Mouse (Mus musculus): Measurements from ENCODE around the gene Fam71e2. TPM values are rescaled to one million over a fixed set of nuclear protein-coding genes. Genes with fewer than 3 reads are reported as not detected.

The Fam71e2 gene
- polyA plus RNA-seq, 1 experiment from 2014 or later = not detected

DNA sequence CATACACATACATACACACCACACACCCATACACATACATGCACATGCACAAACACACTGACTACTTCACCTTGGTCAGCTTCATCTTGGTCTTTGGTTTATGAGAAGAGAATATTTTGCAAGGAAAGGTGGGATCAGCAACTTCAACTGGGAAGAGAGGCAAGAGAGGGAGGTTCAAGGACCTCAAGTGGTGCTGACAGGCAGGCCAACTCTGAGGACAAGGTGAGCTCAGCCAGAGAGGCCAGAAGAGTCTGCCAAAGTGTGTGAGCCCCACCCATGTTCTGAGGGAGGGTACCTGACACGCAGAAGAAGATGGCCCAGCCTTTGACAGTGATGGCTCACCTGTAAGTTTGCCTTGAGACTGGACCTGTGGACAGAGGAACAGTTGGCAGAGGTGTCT is 11.4 kb downstream of the Fam71e2 start:
- Histone ChIP-seq H3K27me3 (ENCODE audit: control insufficient read depth, insufficient read depth, low read depth, low read length) (no peaks in the 10 kb centered on the region), H3K36me3 (ENCODE audit: control insufficient read depth, insufficient read depth, low read length) (no peaks in the 10 kb centered on the region), H3K27ac (ENCODE audit: low read length) (no peak overlapping the region), H3K4me2 (ENCODE audit: low read length) (no peak overlapping the region), H3K9me3 (replicated peaks; ENCODE audit: control insufficient read depth, low read length, poor library complexity, severe bottlenecking) (no peaks in the 10 kb centered on the region), H3K9ac (ENCODE audit: low read depth, low read length) (no peak overlapping the region), H3K4me3 (ENCODE audit: low read depth, low read length) (no peak overlapping the region), H3K4me1 (ENCODE audit: control insufficient read depth, insufficient read depth, low read length) (no peaks in the 10 kb centered on the region)
- 53% methylated on average over 1 of the region's 1 CpGs for WGBS
- ATAC-seq = no peak

DNA sequence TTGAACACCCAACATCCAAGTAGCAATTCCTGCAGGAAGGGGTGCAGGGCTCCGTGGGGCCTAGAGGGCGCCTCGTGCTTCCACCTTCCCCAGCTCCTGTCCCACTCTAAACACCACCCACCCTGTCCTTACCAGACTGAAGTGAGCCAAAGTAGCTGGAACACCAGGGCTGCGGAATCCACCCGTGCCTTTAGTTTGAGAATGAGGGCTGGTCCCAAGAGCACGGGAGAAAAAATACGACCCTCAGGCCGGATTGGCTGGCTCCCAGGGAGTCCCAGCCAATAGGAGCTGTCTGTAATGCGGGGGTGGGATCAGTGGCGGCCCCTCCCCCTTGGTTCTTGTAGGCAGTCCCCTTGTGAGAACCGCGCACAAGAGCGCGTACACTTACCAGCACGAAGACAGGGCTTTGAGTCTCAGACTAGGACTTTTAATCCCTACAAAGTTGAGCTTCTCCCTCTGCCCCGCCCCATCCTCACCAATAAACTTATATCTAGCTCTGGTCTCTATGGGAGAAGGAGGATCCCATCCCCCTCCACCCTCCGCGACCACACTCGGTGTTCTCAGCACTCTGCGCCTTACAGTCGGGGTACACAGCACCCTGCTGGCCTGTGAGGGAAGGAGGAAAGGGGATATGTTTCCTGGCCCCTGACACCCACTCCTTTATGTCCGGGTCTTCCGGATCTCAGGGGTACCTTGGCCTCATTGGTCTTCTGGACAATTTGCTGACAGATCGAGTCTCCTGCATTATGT is 18.1 kb downstream of the Fam71e2 start, which contains the start of gene Cox6b2:
Gene Cox6b2 (minus strand): TSS at position 274 of the 750 bp plus-strand sequence.
- no peaks in the 10 kb centered on the region for H3K27me3 ChIP-seq (ENCODE audit: control insufficient read depth, insufficient read depth, low read depth, low read length)
- H3K4me3 ChIP-seq (ENCODE audit: low read depth, low read length) = peak within 1 kb of the TSS; percentile 40
- peak within 1 kb of the TSS; percentile 49 for H3K9ac ChIP-seq (ENCODE audit: low read depth, low read length)
- WGBS = 3% methylated on average over 24 of the region's 24 CpGs
- no peaks in the 10 kb centered on the region for H3K9me3 ChIP-seq (replicated peaks; ENCODE audit: control insufficient read depth, low read length, poor library complexity, severe bottlenecking)
- no peaks in the 10 kb centered on the region for H3K36me3 ChIP-seq (ENCODE audit: control insufficient read depth, insufficient read depth, low read length)
- peak within 1 kb of the TSS; percentile 73 for H3K4me2 ChIP-seq (ENCODE audit: low read length)
- H3K27ac ChIP-seq (ENCODE audit: low read length) = no peak within 1 kb of the TSS
- H3K4me1 ChIP-seq (ENCODE audit: control insufficient read depth, insufficient read depth, low read length) = peaks cover 15% of the 10 kb centered on the region
- ATAC-seq = peak; percentile 93

DNA sequence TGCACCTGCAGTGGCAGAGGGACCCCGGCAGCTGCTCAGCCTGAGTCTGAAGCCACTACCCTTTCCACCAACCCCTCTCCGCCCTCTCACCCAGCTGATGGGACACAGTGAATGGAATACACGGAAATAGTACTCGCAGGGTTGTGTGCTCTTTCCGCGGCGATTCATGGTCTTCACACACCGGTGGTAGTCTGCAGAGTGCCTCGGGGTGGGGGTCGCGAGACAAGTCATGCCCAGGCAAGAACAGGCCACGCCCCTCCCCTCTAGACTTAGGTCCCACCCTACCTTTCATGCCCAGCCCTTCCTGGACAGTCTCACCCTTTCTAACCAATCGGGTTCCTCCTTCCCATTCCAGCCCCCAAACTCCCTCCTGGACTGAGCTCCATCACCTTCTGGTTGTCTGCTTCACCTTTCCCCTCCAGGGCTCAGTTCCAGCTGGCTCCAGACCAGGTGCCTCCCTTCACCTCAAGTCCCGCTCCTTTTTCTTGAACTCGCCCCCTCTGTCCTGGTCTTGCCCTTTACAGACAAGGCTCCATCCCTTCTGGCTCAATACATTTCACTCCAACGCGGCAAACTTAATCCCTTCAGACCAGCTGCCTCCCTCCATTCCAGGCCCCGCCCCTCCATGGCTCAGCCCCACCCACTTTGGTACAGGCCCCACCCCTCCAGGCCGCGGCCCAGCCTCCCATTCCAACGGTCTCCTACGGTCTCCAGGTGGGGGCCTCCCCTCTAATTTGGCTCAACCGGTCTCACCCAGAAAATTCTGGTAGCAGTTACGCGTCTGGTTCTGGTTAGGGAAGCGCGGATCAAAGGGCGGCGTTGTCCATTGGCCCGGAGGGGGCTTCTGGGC is 18.9 kb downstream of the Fam71e2 start:
- no peaks in the 10 kb centered on the region for H3K9me3 ChIP-seq (replicated peaks; ENCODE audit: control insufficient read depth, low read length, poor library complexity, severe bottlenecking)
- peak; percentile 69 for ATAC-seq
- H3K4me2 ChIP-seq (ENCODE audit: low read length) = peak overlapping the region; percentile 73
- peak overlapping the region; percentile 40 for H3K4me3 ChIP-seq (ENCODE audit: low read depth, low read length)
- WGBS = 2% methylated on average over 30 of the region's 30 CpGs
- no peaks in the 10 kb centered on the region for H3K36me3 ChIP-seq (ENCODE audit: control insufficient read depth, insufficient read depth, low read length)
- H3K4me1 ChIP-seq (ENCODE audit: control insufficient read depth, insufficient read depth, low read length) = peaks cover 15% of the 10 kb centered on the region
- H3K9ac ChIP-seq (ENCODE audit: low read depth, low read length) = peak overlapping the region; percentile 49
- H3K27ac ChIP-seq (ENCODE audit: low read length) = no peak overlapping the region
- no peaks in the 10 kb centered on the region for H3K27me3 ChIP-seq (ENCODE audit: control insufficient read depth, insufficient read depth, low read depth, low read length)

DNA sequence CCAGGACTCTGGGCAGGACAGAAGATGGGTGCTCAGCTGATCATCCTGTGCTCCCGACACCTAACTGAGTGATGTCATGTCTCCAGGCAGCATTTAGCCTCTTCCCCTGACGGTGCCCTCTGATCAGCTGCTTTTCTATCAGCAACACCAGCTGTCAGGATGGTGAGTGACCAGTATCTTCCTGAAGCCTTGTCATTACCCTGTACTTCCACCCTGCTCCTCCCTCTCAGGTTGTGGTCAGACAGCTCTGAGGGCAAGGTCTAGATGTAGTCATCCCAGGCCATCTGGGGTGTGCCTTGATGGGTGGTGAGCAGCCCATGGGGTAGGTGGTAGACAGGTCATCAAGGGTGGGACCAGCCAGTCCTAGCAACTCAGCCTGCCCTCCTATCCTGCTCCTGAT is 21.9 kb downstream of the Fam71e2 start:
- H3K4me1 ChIP-seq (ENCODE audit: control insufficient read depth, insufficient read depth, low read length) = peaks cover 15% of the 10 kb centered on the region
- no peak for ATAC-seq
- no peak overlapping the region for H3K4me3 ChIP-seq (ENCODE audit: low read depth, low read length)
- no peak overlapping the region for H3K27ac ChIP-seq (ENCODE audit: low read length)
- H3K9ac ChIP-seq (ENCODE audit: low read depth, low read length) = no peak overlapping the region
- 94% methylated on average over 2 of the region's 2 CpGs for WGBS
- no peaks in the 10 kb centered on the region for H3K27me3 ChIP-seq (ENCODE audit: control insufficient read depth, insufficient read depth, low read depth, low read length)
- no peak overlapping the region for H3K4me2 ChIP-seq (ENCODE audit: low read length)
- no peaks in the 10 kb centered on the region for H3K9me3 ChIP-seq (replicated peaks; ENCODE audit: control insufficient read depth, low read length, poor library complexity, severe bottlenecking)
- H3K36me3 ChIP-seq (ENCODE audit: control insufficient read depth, insufficient read depth, low read length) = peaks cover 10% of the 10 kb centered on the region

DNA sequence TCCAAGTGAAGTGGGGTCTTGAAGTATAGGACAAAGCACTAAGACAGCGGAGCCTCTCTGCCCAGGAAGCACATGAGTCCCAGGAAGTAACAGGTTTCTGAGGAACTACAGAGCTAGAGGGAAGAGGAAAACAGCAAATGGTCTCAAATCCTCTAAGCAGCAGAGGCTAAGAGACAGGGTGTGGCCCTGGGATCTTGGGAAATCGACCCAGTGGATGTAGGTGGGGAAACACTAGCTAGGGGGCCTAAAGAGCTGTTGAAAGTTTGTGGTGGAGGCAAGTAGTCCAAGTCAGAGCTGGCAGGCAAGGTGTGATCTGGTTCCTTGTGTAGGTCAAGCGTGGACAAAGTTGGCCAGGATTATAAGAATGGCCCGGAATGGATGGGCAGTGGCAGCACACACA is 22.8 kb downstream of the Fam71e2 start:
- Histone ChIP-seq H3K27me3 (ENCODE audit: control insufficient read depth, insufficient read depth, low read depth, low read length) (no peaks in the 10 kb centered on the region), H3K36me3 (ENCODE audit: control insufficient read depth, insufficient read depth, low read length) (peaks cover 10% of the 10 kb centered on the region), H3K9me3 (replicated peaks; ENCODE audit: control insufficient read depth, low read length, poor library complexity, severe bottlenecking) (no peaks in the 10 kb centered on the region), H3K27ac (ENCODE audit: low read length) (no peak overlapping the region), H3K4me3 (ENCODE audit: low read depth, low read length) (no peak overlapping the region), H3K4me2 (ENCODE audit: low read length) (no peak overlapping the region), H3K9ac (ENCODE audit: low read depth, low read length) (no peak overlapping the region), H3K4me1 (ENCODE audit: control insufficient read depth, insufficient read depth, low read length) (peaks cover 14% of the 10 kb centered on the region)
- ATAC-seq = no peak
- 85% methylated on average over 4 of the region's 4 CpGs for WGBS

DNA sequence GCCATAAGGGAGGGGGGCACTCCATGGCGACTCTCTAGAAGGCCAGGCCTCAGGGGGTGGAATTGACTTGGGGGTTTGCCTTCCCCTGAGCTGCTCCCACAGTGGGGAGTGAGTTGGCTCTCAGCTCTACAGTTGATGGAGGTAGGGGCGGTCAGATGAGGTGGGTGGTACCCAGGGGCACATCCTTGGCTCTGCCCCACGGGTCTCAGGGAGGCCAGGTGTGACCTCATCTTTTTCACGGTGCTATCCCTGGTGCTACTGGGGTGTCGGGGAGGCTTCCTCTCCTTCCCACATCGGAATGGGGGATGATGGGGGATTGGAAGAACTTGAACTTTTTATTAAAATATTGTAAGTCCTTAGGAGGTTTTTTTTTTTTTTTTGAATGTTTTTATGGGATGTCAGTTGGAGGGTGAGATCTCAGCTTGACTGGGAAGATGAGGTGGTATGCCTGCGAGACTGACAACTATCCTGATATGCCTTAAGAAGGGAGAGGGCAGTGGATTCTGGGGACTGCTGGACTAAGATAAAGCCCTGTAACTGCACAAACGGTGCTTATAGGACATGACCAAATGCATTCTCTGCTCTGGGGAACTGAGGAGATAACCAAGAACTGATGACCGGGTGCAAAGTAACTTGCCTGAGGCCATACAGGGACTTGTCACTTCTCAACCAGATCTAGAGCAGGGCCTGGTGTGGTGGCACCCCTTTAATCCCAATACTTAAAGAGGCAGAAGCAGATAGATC is 23.8 kb downstream of the Fam71e2 start:
- Histone ChIP-seq H3K27ac (ENCODE audit: low read length) (no peak overlapping the region), H3K4me1 (ENCODE audit: control insufficient read depth, insufficient read depth, low read length) (peaks cover 10% of the 10 kb centered on the region), H3K36me3 (ENCODE audit: control insufficient read depth, insufficient read depth, low read length) (peaks cover 10% of the 10 kb centered on the region), H3K27me3 (ENCODE audit: control insufficient read depth, insufficient read depth, low read depth, low read length) (no peaks in the 10 kb centered on the region), H3K9me3 (replicated peaks; ENCODE audit: control insufficient read depth, low read length, poor library complexity, severe bottlenecking) (no peaks in the 10 kb centered on the region), H3K4me2 (ENCODE audit: low read length) (no peak overlapping the region), H3K4me3 (ENCODE audit: low read depth, low read length) (no peak overlapping the region), H3K9ac (ENCODE audit: low read depth, low read length) (no peak overlapping the region)
- ATAC-seq = no peak
- 77% methylated on average over 9 of the region's 9 CpGs for WGBS

DNA sequence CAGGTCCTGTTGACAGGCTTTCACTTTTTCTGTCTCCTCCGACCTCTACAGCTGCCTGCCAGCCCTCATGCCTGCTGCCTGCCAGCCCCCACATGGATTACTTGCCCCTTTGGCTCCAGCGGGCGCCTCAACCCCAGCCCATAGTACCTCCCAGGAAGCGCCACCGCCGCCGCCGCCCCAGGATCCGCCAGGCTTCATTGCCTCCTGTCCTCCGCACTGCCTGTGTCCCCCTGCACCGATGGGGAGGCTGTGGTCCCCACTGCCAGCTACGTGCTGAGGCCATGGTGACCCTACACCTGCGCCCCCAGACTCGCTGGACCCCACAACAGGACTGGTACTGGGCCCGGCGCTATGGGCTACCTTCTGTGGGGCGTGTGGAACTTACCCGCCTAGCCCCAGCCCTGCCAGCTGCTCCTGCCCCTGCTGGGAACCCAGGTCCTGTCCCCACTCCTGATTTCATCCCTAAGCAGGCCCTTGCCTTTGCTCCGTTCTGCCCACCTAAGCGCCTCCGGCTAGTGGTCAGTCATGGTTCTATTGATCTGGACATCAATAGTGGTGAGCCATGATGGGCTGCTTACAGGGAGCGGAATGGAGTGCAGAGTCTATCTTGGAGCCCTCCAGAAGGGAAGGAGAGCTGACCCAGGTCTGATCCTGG is 24.6 kb downstream of the Fam71e2 start:
- H3K27me3 ChIP-seq (ENCODE audit: control insufficient read depth, insufficient read depth, low read depth, low read length) = no peaks in the 10 kb centered on the region
- H3K27ac ChIP-seq (ENCODE audit: low read length) = no peak overlapping the region
- 84% methylated on average over 22 of the region's 22 CpGs for WGBS
- 0 out of 2 replicates have a peak overlapping the region, but pooled peaks have one; percentile 20 for H3K9ac ChIP-seq (ENCODE audit: low read depth, low read length)
- H3K4me1 ChIP-seq (ENCODE audit: control insufficient read depth, insufficient read depth, low read length) = peaks cover 11% of the 10 kb centered on the region
- no peak overlapping the region for H3K4me2 ChIP-seq (ENCODE audit: low read length)
- ATAC-seq = no peak
- peaks cover 10% of the 10 kb centered on the region for H3K36me3 ChIP-seq (ENCODE audit: control insufficient read depth, insufficient read depth, low read length)
- H3K4me3 ChIP-seq (ENCODE audit: low read depth, low read length) = no peak overlapping the region
- no peaks in the 10 kb centered on the region for H3K9me3 ChIP-seq (replicated peaks; ENCODE audit: control insufficient read depth, low read length, poor library complexity, severe bottlenecking)

DNA sequence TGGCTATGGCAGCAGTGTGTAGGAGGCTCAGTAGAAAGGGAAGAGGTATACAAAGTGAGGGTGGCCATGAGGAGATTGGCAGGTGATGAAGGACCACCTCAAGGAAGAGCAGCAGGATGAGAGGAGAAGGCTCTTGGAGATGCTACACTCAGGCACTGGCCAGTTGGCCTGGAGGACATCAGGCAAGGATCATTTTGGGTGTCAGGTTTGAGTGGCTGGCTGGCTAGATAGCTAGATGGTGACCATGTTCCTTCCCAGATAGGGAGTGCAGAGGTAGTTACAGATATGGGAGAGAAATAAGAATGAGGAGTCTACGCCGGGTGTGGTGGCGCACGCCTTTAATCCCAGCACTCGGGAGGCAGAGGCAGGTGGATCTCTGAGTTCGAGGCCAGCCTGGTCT is 26.2 kb downstream of the Fam71e2 start:
- Histone ChIP-seq H3K4me3 (ENCODE audit: low read depth, low read length) (no peak overlapping the region), H3K9ac (ENCODE audit: low read depth, low read length) (no peak overlapping the region), H3K4me2 (ENCODE audit: low read length) (no peak overlapping the region), H3K4me1 (ENCODE audit: control insufficient read depth, insufficient read depth, low read length) (peaks cover 16% of the 10 kb centered on the region), H3K27me3 (ENCODE audit: control insufficient read depth, insufficient read depth, low read depth, low read length) (no peaks in the 10 kb centered on the region), H3K36me3 (ENCODE audit: control insufficient read depth, insufficient read depth, low read length) (peaks cover 10% of the 10 kb centered on the region), H3K9me3 (replicated peaks; ENCODE audit: control insufficient read depth, low read length, poor library complexity, severe bottlenecking) (no peaks in the 10 kb centered on the region), H3K27ac (ENCODE audit: low read length) (no peak overlapping the region)
- ATAC-seq = no peak
- 98% methylated on average over 6 of the region's 6 CpGs for WGBS
